Mouse (Mus musculus) embryonic fibroblast, embryonic 13.5 days (primary cell): ENCODE data around the gene Nrap.

ENCODE experiments used
- CTCF ChIP-seq: IDR thresholded peaks from 2 replicates; pipeline ENCODE4 v1.5.1; 2011; ENCODE audit warnings: mild to moderate bottlenecking, control low read depth, low read length, moderate library complexity, borderline replicate concordance; ENCODE audit not compliant: insufficient read depth
- POLR2A ChIP-seq: IDR thresholded peaks from 2 replicates; pipeline ENCODE4 v1.6.1; 2011; ENCODE audit warnings: low read depth, mild to moderate bottlenecking, control low read depth, low read length, moderate library complexity

- TF ChIP-seq CTCF (no peak), POLR2A (no peak)
Measured at GRCm38 (mm10) chr19:56342006-56342405, 47.8 kb downstream of the Nrap start.
